8 mouse cellular contexts compared by ENCODE assay signal in genomic region chr15:102279092-102279782, GRCm38 (mm10). TPM values are rescaled to one million over a fixed set of nuclear protein-coding genes. Genes with fewer than 3 reads are reported as not detected.
A peak's percentile ranks its signal among the peaks of the same experiment; 100 is the strongest.
DNase-seq lines count a peak whose midpoint lies in the region; ATAC-seq and TF ChIP-seq lines count a peak whose summit lies in the region.

Gene Mfsd5, plus strand, starts transcription at chr15:102279454.

- DNase-seq in MN1 (ENCODE audit: low spot score) = peak; percentile 97
- DNase-seq in cerebellum, adult 8-10 months = peak; percentile 87
- peak; percentile 90 for DNase-seq in forelimb bud, embryonic 11.5 days (ENCODE audit: low read depth, low spot score)
- DNase-seq in heart, postnatal 4 days = peak; percentile 90
- DNase-seq in layer of hippocampus, adult 8-10 months (ENCODE audit: low spot score in 2 of 2) = peak; percentile 66 to 79
- peak; percentile 71 to 77 for DNase-seq in thymus, adult 18-20 months

- peak within 1 kb of the TSS; percentile 81 for H3K4me3 ChIP-seq in lung, embryonic 15.5 days
- peak within 1 kb of the TSS; percentile 98 for H3K4me3 ChIP-seq in olfactory bulb, adult 2 months (ENCODE audit: insufficient read depth, low read depth, low read length)

- peak within 1 kb of the TSS; percentile 90 for H3K4me2 ChIP-seq in lung, embryonic 15.5 days

- ATAC-seq in lung, embryonic 15.5 days (ENCODE audit: borderline replicate concordance, extremely low read depth, low FRiP score, low TSS enrichment) = peak; percentile 97

- peaks cover 16% of the 10 kb centered on the region for H3K4me1 ChIP-seq in lung, embryonic 15.5 days
- peaks cover 21% of the 10 kb centered on the region for H3K4me1 ChIP-seq in olfactory bulb, adult 2 months (ENCODE audit: control insufficient read depth, insufficient read depth, low read length)

- TF ChIP-seq POLR2A in olfactory bulb, adult 2 months (IDR thresholded peaks at IDR 0.05; ENCODE audit: insufficient read depth, low read depth, low read length) = peak; percentile 92

- 0 out of 2 replicates have a peak, but pooled peaks have one; percentile 7 for TF ChIP-seq CTCF in olfactory bulb, adult 2 months (IDR thresholded peaks at IDR 0.05; ENCODE audit: insufficient read depth, low read depth, low read length)

- peaks cover 9% of the 10 kb centered on the region for H3K36me3 ChIP-seq in lung, embryonic 15.5 days

- under 1% methylated on average over 65 of the region's 65 CpGs for WGBS in lung, embryonic 15.5 days
- WGBS in olfactory bulb, adult 2 months = under 1% methylated on average over 65 of the region's 65 CpGs

- H3K9ac ChIP-seq in lung, embryonic 15.5 days = peak within 1 kb of the TSS; percentile 77

- H3K9me3 ChIP-seq in lung, embryonic 15.5 days = no peaks in the 10 kb centered on the region

- H3K27me3 ChIP-seq in lung, embryonic 15.5 days = no peaks in the 10 kb centered on the region

- peak within 1 kb of the TSS; percentile 92 for H3K27ac ChIP-seq in lung, embryonic 15.5 days
- H3K27ac ChIP-seq in olfactory bulb, adult 2 months (ENCODE audit: insufficient read depth, low read depth, low read length) = peak within 1 kb of the TSS; percentile 43

RNA-seq across cellular contexts. Expression of gene Mfsd5, which starts in this region (rescaled TPM):
- total RNA-seq in heart, postnatal 4 days (2021) = 10 to 100 TPM; 21.1 to 22.7 TPM
- total RNA-seq in layer of hippocampus, adult 8-10 months (2022) = 10 to 100 TPM; 36.9 to 41.8 (median 38.5) TPM
- polyA plus RNA-seq in lung, embryonic 15.5 days (2015; fragmentation: Nextera tagmentation; extraction: Ambion mirVana) = 63.8 and 65.3 TPM in 2 replicates
- polyA plus RNA-seq in olfactory bulb, adult 2 months (2012; ENCODE audit: insufficient read depth, insufficient read length, low replicate concordance, missing spikeins) = not detected in 2 replicates

Comparison
In these comparisons a context has a peak if more than half of its experiments do, and no peak if none do; other contexts are left out.
1. Peak in every context shown above with its lines: DNase-seq, ATAC-seq, H3K4me3 ChIP-seq and H3K27ac ChIP-seq.